Mouse (Mus musculus): ENCODE results near the gene Mfsd1.

The Mfsd1 gene

DNA sequence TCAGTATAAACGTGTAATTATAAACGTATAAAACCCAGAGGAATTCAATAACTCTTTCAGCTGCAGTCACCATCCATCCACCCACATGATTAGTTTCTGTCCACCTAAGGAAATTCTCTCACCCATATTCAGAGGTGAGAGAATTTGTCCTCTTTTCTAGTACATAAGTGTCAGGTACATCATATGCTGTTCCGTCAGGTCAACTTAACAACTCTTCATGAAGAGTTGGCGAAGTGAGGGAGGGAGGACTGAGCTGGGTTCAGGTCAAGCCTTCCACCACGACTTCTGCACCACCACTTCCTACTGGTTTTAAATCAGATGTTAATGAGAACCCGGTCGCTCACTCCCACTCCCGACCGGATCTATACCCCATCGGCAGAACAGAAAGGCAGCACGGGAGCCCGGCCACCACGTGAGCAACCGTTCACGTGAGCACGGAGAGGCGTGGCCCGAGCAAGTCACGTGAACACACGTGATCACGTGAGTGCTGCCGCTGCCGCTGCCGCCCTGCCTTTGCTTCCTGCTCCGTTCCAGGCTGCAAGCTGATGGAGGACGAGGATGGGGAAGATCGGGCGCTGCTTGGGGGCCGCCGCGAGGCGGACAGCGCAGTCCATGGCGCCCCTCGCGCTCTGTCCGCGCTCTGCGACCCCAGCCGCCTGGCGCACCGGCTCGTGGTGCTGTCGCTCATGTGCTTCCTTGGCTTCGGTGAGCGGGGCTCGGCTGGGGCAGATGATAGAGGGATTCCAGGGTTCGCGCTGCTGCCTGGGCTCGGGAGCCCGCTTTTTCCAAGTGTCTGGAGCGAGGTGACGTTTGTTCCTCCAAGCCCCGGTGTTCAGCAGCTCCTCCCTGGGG is at the start of gene Mfsd1:
TSS of gene Mfsd1 (plus strand) at position 469 of the 852 bp plus-strand sequence.
- peak; percentile 86 for DNase-seq (ENCODE audit: low read depth, low spot score)

- no peak for DNase-seq (ENCODE audit: low read depth, low spot score)
Measured at GRCm38 (mm10) chr3:67543630-67544029, 38.9 kb upstream of the Mfsd1 start.

- no peak for DNase-seq (ENCODE audit: low read depth, low spot score)
Measured at GRCm38 (mm10) chr3:67551193-67551592, 31.3 kb upstream of the Mfsd1 start.

GRCm38 (mm10) chr3:67553281-67553680 is 29.3 kb upstream of the Mfsd1 start:
- no peak for DNase-seq (ENCODE audit: low read depth, low spot score)

DNA sequence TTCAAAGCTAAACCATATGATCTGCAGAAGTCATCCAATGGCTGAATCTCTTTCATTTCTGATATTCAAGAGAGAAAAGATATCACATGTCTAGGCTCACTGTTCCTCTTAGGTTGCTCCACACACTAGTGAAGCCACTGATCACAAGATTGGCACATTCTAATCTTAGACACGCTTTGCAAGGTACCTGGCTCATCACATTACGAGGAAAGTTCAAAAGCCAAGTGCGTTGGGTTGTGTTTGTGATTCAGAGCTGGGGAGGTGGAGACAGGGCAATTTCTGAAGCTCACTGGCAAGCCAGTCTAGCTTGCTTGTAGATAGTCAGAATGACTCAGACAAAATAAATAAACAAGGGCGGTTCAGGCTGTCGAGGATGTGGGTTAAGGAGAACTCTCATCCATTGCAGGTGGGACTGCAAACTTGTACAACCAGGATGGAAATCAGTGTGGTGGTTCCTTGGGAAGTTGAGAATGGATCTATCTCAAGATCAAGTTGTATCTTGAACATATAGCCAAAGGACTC is 28.6 kb upstream of the Mfsd1 start:
- no peak for DNase-seq (ENCODE audit: low read depth, low spot score)

GRCm38 (mm10) chr3:67555211-67555610 is 27.3 kb upstream of the Mfsd1 start:
- DNase-seq (ENCODE audit: low read depth, low spot score) = no peak

GRCm38 (mm10) chr3:67557200-67557651 is 25.3 kb upstream of the Mfsd1 start:
- no peak for DNase-seq (ENCODE audit: low read depth, low spot score)

GRCm38 (mm10) chr3:67557718-67558354 is 24.7 kb upstream of the Mfsd1 start:
- no peak for DNase-seq (ENCODE audit: low read depth, low spot score)

- peak; percentile 23 for DNase-seq (ENCODE audit: low read depth, low spot score)
Measured at GRCm38 (mm10) chr3:67564731-67565357, 17.7 kb upstream of the Mfsd1 start.

DNA sequence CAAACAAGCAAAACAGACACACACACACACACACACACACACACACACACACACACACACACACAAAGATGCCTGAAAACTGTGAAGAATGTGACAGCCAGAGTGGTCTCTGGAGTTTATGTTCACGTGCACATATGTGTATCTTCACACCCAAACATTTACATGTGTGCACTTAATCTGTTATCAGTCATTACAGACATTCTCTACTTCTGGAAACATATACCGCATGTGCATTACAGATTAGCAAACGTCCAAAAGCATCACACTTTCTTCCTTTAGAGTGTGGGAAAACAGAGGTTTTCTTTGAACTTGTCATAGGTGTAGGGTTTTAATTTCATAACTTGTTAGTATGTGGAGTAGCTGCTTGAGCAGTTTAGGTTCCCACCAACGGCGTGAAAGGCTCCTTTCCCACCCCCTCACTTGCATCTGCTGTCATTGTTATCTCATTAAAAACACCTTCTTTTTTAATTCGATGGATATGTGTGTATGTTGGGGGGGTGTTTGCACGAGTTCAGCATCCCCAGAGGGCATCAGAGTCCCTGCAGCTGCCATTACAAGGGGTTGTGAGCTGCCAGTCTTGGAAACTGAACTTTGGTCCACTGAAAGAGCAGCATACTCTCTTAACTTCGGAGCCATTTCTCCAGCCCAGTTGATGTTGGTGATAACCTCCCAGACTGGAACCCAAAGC is 16.9 kb upstream of the Mfsd1 start:
- no peak for DNase-seq (ENCODE audit: low read depth, low spot score)

DNA sequence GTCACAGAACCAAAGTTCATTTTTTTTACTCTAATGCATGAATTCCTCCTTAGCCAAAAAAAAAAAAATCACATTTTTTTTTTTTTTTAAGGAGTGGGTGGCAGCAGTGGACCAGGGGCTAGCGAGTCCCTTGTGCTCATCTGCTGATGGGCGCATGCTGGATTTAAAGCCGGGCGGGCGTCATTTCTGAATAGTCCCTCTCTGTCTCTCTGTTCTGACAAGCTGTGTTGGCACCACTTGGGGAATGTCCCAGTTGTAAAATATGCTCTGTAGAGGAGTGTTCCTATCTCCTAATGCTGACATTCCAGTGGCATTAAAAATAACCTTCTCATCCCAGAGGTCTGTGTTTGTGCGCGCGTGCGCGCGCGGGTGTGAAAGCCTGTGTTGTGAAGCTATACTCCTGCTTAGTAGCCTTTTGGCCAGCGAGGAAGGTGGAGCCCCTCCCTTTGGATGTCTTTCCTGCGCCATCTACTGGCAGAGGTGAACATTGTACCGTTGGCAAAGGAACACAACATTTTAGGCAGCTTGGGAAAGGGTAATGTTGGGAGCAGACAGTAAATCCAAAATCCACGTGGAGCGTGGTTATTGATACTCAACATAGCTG is 14.4 kb upstream of the Mfsd1 start:
- peak; percentile 62 for DNase-seq (ENCODE audit: low read depth, low spot score)

DNA sequence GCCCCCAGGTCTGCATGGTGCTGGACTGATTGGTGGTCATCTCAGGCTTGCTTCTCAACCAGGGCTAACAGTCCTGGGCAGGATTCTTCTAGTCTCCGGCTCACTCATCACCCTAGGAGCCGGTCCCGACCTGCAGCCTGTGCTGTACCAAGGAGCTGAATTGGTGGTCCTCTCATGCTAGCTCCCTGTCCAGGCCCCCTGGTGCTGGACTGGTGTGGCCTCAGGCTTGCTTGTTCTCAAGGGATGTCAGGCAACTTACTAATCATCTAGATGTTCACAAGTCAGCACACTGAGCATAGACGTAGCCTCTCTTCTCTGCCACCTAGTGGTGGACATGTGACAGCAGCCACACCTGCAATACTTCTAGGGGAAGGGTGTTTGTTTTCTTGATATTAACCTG is 9.6 kb upstream of the Mfsd1 start:
- peak; percentile 9 for DNase-seq (ENCODE audit: low read depth, low spot score)

- no peak for DNase-seq (ENCODE audit: low read depth, low spot score)
Measured at GRCm38 (mm10) chr3:67573523-67573922, 9.0 kb upstream of the Mfsd1 start.

DNA sequence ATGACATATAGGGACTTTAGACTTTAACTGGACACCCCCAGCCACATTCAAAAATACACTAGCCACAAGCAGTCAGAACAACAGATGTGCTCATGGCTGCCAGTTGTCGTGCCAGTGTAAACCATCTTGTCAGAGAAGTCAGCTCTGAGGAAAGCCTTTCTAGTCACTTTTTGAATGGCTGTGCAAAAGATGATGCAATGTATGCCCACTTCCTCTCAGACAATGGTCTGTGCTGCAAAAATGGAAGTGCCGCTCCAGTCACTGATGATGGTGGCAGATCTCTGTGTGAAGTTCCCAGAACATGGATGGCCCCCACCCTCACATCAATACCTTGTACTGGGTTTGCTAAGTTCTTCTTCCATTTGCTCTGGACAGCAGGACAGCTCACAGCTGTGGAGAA is 6.3 kb upstream of the Mfsd1 start:
- DNase-seq (ENCODE audit: low read depth, low spot score) = no peak

- no peak for DNase-seq (ENCODE audit: low read depth, low spot score)
Measured at GRCm38 (mm10) chr3:67576724-67577123, 5.8 kb upstream of the Mfsd1 start.

DNA sequence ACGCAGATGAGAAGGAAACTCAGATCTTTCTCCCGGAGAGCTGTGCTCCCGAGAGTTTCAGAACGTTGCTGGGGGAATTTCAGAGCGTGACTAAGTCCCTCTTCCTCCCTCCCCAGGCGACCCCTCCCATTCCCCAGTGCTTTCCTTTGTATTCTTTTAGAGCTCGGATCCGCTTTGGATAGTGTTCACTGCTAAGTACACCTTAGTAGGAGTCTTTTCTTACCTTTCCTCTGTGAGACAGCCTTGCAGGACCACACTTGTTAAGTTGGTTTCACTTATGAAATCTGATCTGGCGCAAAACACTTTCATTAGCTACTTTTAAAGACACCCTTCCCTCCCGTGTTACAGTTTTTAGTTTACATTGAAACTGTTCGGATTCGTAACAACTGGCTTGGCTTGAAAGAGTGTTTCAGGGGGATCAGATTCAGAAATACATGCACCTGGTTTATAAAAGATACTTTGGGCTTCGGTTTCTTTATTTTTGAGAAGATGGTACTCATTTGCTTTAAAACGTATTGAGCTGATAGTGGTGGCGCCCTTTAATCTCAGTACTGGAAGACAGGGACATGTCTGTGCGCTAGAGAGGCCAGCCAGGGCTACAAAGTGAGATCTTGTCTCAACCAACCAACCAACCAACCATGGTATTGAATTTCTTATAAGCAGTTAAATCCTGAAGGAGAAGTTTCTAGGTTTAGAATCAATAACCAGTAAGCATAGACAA is 744 bp downstream of the Mfsd1 start:
- DNase-seq (ENCODE audit: low read depth, low spot score) = no peak

- DNase-seq (ENCODE audit: low read depth, low spot score) = no peak
Measured at GRCm38 (mm10) chr3:67583846-67584186, 1.3 kb downstream of the Mfsd1 start.

- no peak for DNase-seq (ENCODE audit: low read depth, low spot score)
Measured at GRCm38 (mm10) chr3:67586511-67586910, 4.0 kb downstream of the Mfsd1 start.

DNA sequence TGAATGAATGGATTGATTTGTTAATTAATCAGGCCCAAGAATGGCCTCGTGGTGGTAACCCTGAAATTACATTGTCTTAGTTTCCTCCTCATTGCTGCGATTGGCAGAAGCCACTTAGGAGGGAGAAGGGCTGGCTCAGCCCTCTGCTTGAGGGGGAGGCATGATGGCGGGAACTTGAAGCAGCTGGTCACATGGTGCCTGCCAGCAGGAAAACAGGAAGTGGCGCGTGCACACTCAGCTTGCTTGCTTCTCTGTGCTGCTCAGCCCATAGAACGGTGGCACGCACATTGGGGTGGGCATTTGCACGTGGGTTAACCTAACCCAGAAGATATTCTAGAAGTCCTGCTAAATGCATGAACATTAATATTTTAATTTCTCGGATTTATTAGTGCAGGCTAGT is 4.9 kb downstream of the Mfsd1 start:
- DNase-seq (ENCODE audit: low read depth, low spot score) = no peak

GRCm38 (mm10) chr3:67601616-67602138 is 19.1 kb downstream of the Mfsd1 start:
- no peak for DNase-seq (ENCODE audit: low read depth, low spot score)

Data from retina, postnatal 7 days (tissue).